Mouse (Mus musculus): Measurements from ENCODE around the gene Atp8a2.

- TF ChIP-seq EP300 (IDR thresholded peaks at IDR 0.05; ENCODE audit: low read depth) (no peak), CTCF (IDR thresholded peaks at IDR 0.05; ENCODE audit: low read depth) (no peak)
Measured at GRCm38 (mm10) chr14:59594988-59595387, 602.0 kb downstream of the Atp8a2 start.

Measured in heart, postnatal 0 days (tissue).